Mouse (Mus musculus) lung, adult 2 months (tissue): ENCODE measurements around the gene Siae.
A peak's percentile ranks its signal among the peaks of the same experiment; 100 is the strongest.

ENCODE experiments used
- CTCF ChIP-seq: fragments of 200-500 bp; IDR thresholded peaks from 2 replicates; pipeline ENCODE4 v1.5.1; 2011; ENCODE audit warnings: mild to moderate bottlenecking, low read length, control low read depth; ENCODE audit not compliant: insufficient read depth
- POLR2A ChIP-seq: fragments of 200-500 bp; IDR thresholded peaks from 2 replicates; pipeline ENCODE4 v1.6.1; 2011; ENCODE audit warnings: low read depth, mild to moderate bottlenecking, control low read depth, low read length, borderline replicate concordance; ENCODE audit errors: extremely low read depth

DNA sequence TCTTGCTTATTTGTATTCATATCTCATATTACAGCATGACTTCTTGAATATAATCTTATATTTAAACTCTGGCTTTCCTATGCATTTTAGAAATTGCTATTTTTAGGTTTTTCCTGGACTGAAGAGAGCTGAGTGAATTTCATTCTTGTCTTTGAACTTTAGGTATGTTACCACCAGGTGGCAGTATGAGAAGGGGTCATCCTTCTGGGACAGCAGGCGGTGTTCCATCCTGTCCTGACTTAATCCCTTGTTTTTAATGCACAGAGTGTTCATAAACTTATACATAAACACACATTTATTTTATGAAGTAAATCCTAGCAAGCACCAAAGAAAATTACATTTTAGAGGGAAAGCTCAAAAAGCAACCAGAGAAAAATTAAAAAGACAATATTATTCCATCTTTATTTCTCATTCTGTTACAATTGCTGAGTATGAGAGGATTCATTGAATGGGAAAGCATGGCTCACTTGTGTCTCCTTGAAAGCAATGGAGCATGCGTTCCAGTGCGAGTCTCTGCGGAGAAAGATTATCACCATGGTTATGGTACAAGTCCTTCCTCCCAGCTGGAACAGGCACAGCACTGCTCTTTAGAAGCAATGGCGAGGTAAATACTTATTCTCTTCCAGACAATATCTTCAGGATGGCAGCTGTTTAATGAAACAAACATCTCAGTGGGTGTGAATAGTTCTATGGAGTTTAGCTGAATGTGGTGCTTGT is 134.6 kb downstream of the Siae start:
- TF ChIP-seq POLR2A = no peak
- TF ChIP-seq CTCF = peak; percentile 31; the same call in 1 of the 2 replicates
